Mouse (Mus musculus): ENCODE data around the gene Mob3b.
A peak's percentile ranks its signal among the peaks of the same experiment; 100 is the strongest.

Mob3b gene

GRCm38 (mm10) chr4:35156751-35157611, at the start of gene Mob3b:
TSS of gene Mob3b (minus strand) at chr4:35157484.
- DNase-seq (ENCODE audit: low read depth), result peak; percentile 83

GRCm38 (mm10) chr4:35204659-35205058, 47.4 kb upstream of the Mob3b start:
- DNase-seq (ENCODE audit: low read depth), result no peak

GRCm38 (mm10) chr4:35203724-35204123, 46.4 kb upstream of the Mob3b start:
- no peak for DNase-seq (ENCODE audit: low read depth)

GRCm38 (mm10) chr4:35201700-35202099, 44.4 kb upstream of the Mob3b start:
- DNase-seq (ENCODE audit: low read depth), result no peak

GRCm38 (mm10) chr4:35192725-35193124, 35.4 kb upstream of the Mob3b start:
- DNase-seq (ENCODE audit: low read depth), result peak; percentile 14

- DNase-seq (ENCODE audit: low read depth), result no peak
Measured at GRCm38 (mm10) chr4:35189794-35190193, 32.5 kb upstream of the Mob3b start.

GRCm38 (mm10) chr4:35187617-35188326, 30.5 kb upstream of the Mob3b start:
- DNase-seq (ENCODE audit: low read depth), result no peak

GRCm38 (mm10) chr4:35177926-35178645, 20.8 kb upstream of the Mob3b start:
- DNase-seq (ENCODE audit: low read depth), result no peak

- DNase-seq (ENCODE audit: low read depth), result no peak
Measured at GRCm38 (mm10) chr4:35175566-35175965, 18.3 kb upstream of the Mob3b start.

- DNase-seq (ENCODE audit: low read depth), result no peak
Measured at GRCm38 (mm10) chr4:35173551-35173950, 16.3 kb upstream of the Mob3b start.

GRCm38 (mm10) chr4:35172471-35172870, 15.2 kb upstream of the Mob3b start:
- DNase-seq (ENCODE audit: low read depth), result no peak

GRCm38 (mm10) chr4:35169571-35170125, 12.4 kb upstream of the Mob3b start:
- no peak for DNase-seq (ENCODE audit: low read depth)

- DNase-seq (ENCODE audit: low read depth), result no peak
Measured at GRCm38 (mm10) chr4:35167855-35168254, 10.6 kb upstream of the Mob3b start.

GRCm38 (mm10) chr4:35165947-35166346, 8.7 kb upstream of the Mob3b start:
- DNase-seq (ENCODE audit: low read depth), result no peak

GRCm38 (mm10) chr4:35165275-35165674, 8.0 kb upstream of the Mob3b start:
- no peak for DNase-seq (ENCODE audit: low read depth)

- DNase-seq (ENCODE audit: low read depth), result no peak
Measured at GRCm38 (mm10) chr4:35157815-35158214, 531 bp upstream of the Mob3b start.

GRCm38 (mm10) chr4:35156149-35156611, 1.1 kb downstream of the Mob3b start:
- peak; percentile 52 for DNase-seq (ENCODE audit: low read depth)

GRCm38 (mm10) chr4:35155132-35155922, 2.0 kb downstream of the Mob3b start:
- peak; percentile 44 for DNase-seq (ENCODE audit: low read depth)

- DNase-seq (ENCODE audit: low read depth), result no peak
Measured at GRCm38 (mm10) chr4:35154051-35154450, 3.2 kb downstream of the Mob3b start.

- DNase-seq (ENCODE audit: low read depth), result no peak
Measured at GRCm38 (mm10) chr4:35151756-35152155, 5.5 kb downstream of the Mob3b start, which contains the start of gene Ifnk. TSS of gene Ifnk (plus strand) at chr4:35152056.

- DNase-seq (ENCODE audit: low read depth), result no peak
Measured at GRCm38 (mm10) chr4:35150706-35151105, 6.6 kb downstream of the Mob3b start.

All from induced T-regulatory cell, adult 2 months (primary cell).